Mouse (Mus musculus): ENCODE measurements around the gene Rgs7bp.

- no peak for TF ChIP-seq CTCF (conservative IDR thresholded peaks at IDR 0.05 in 1 of 2, IDR thresholded peaks at IDR 0.05 in 1 of 2; ENCODE audit: low read depth in 2 of 2, low read length in 2 of 2)
- TF ChIP-seq NELFE (IDR thresholded peaks at IDR 0.05; ENCODE audit: low read depth, low read length) = no peak
- TF ChIP-seq USF2 (conservative IDR thresholded peaks at IDR 0.05; ENCODE audit: low read depth, low read length) = no peak
- no peak for TF ChIP-seq SMC3 (IDR thresholded peaks at IDR 0.05; ENCODE audit: low read depth, low read length)
- TF ChIP-seq HCFC1 (IDR thresholded peaks at IDR 0.05; ENCODE audit: low read depth, low read length) = no peak
- no peak for TF ChIP-seq MEF2A (IDR thresholded peaks at IDR 0.05; ENCODE audit: borderline replicate concordance, low read depth, low read length)
- no peak for TF ChIP-seq NRF1 (IDR thresholded peaks at IDR 0.05; ENCODE audit: low read depth, low read length)
- TF ChIP-seq CHD1 (IDR thresholded peaks at IDR 0.05; ENCODE audit: low read depth, low read length) = no peak
Measured at GRCm38 (mm10) chr13:105054941-105055309, 195 bp upstream of the Rgs7bp start.

Measured in CH12.LX (cell line).